Mouse (Mus musculus) C2C12 (cell line): ENCODE measurements at regions not wholly inside any gene's neighbourhood (a gene's known extent, or its start where the extent isn't known, plus 50 kb on each side); places are given as distances from the start of the nearest gene placed in this dataset.

Source experiments
- H3K27me3 ChIP-seq: one replicate; pipeline ENCODE4 v1.6.1; 2011; ENCODE audit not compliant: control insufficient read depth, insufficient read depth, insufficient read length
- H3K36me3 ChIP-seq: one replicate; pipeline ENCODE4 v1.6.1; 2011; ENCODE audit not compliant: control insufficient read depth, insufficient read depth
- H3K4me3 ChIP-seq: one replicate; pipeline ENCODE4 v1.5.1; 2011; ENCODE audit warnings: mild to moderate bottlenecking, control low read depth; ENCODE audit not compliant: poor library complexity, insufficient read depth, severe bottlenecking
- H3K79me2 ChIP-seq: one replicate; pipeline ENCODE4 v1.6.1; 2011; ENCODE audit not compliant: control insufficient read depth, insufficient read depth
- H3K79me3 ChIP-seq: one replicate; pipeline ENCODE4 v1.6.1; 2011; ENCODE audit warnings: low read depth, control low read depth
- H3ac ChIP-seq: one replicate; pipeline ENCODE3; 2011; ENCODE audit warnings: low read depth; ENCODE audit not compliant: control insufficient read depth, insufficient read length
- CEBPB ChIP-seq: IDR thresholded peaks from one replicate; pipeline ENCODE4 v1.6.1; 2011; ENCODE audit warnings: low read depth, mild to moderate bottlenecking, control low read depth, moderate library complexity
- CTCF ChIP-seq: IDR thresholded peaks from one replicate; pipeline ENCODE4 v1.5.1; 2011; ENCODE audit not compliant: control insufficient read depth, insufficient read depth, insufficient read length
- FOSL1 ChIP-seq: IDR thresholded peaks from one replicate; pipeline ENCODE4 v1.8.0; 2011; ENCODE audit warnings: mild to moderate bottlenecking, low read length; ENCODE audit not compliant: poor library complexity, insufficient read depth, severe bottlenecking
- MAX ChIP-seq: IDR thresholded peaks from one replicate; pipeline ENCODE4 v1.6.1; 2011; ENCODE audit warnings: mild to moderate bottlenecking, control low read depth
- MYOD1 ChIP-seq: IDR thresholded peaks from one replicate; pipeline ENCODE4 v1.6.1; 2011; ENCODE audit warnings: low read depth; ENCODE audit not compliant: control insufficient read depth, insufficient read length
- MYOG ChIP-seq: IDR thresholded peaks from one replicate; pipeline ENCODE4 v1.6.1; 2011; ENCODE audit not compliant: control insufficient read depth, insufficient read length; ENCODE audit errors: extremely low read depth
- USF1 ChIP-seq: IDR thresholded peaks from one replicate; pipeline ENCODE4 v1.6.1; 2011; ENCODE audit warnings: low read depth, mild to moderate bottlenecking, control low read depth, moderate library complexity

DNA sequence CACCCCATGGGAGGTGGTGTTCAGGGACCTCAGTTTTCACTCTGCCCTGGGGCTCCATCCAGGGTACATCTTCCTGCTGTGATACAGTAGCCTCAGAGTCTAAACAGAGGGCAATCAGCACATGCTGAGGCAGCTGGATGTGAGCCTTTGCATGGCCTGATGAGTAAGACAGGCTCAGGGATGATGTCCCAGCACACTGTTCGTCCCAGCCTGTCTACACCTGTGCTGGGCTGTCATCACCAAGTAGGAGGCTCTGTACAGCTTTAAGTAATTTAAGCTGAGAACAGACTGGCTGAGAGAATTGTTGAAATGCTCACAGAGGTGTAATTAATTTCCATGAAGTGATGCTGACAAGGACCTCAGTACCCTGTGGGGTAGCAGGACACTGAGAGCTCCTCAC is 132.8 kb upstream of the Adamts18 start:
- H3K79me3 ChIP-seq = no peaks in the 10 kb centered on the region

DNA sequence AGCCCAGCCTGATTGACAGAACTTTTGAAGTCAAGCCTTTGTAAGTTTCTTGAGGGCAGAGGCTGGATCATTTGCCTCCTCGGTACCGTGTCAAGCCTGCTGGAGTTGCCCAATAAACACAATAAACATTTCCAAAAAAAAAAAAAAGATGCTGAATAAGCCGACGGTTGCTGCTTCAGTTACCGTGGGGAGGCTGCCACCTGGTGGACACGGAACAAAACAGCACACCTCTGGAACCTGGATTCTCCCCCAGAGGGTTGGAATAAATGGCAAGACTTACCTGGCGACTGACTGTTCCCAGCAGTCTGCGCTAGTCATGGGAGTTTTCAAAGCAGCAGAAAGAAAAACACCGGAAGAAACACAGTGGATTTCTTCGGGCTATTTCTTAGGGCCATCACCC is 136.3 kb upstream of the Adamts18 start:
- Histone ChIP-seq H3K79me3 (no peaks in the 10 kb centered on the region), H3K79me2 (no peaks in the 10 kb centered on the region), H3ac (no peak overlapping the region), H3K27me3 (no peaks in the 10 kb centered on the region), H3K4me3 (no peak overlapping the region), H3K36me3 (no peaks in the 10 kb centered on the region)
- TF ChIP-seq CTCF (peak; percentile 51), CEBPB (peak; percentile 39), MYOD1 (no peak), MYOG (no peak), MAX (no peak), USF1 (no peak), FOSL1 (no peak)

More for the DNA sequence above, 132.8 kb upstream of the Adamts18 start:
- Histone ChIP-seq H3K79me2 (no peaks in the 10 kb centered on the region), H3K36me3 (no peaks in the 10 kb centered on the region), H3K4me3 (no peak overlapping the region), H3K27me3 (no peaks in the 10 kb centered on the region), H3ac (no peak overlapping the region)
- peak; percentile 95 for TF ChIP-seq MYOD1
- no peak for TF ChIP-seq CEBPB
- no peak for TF ChIP-seq CTCF

DNA sequence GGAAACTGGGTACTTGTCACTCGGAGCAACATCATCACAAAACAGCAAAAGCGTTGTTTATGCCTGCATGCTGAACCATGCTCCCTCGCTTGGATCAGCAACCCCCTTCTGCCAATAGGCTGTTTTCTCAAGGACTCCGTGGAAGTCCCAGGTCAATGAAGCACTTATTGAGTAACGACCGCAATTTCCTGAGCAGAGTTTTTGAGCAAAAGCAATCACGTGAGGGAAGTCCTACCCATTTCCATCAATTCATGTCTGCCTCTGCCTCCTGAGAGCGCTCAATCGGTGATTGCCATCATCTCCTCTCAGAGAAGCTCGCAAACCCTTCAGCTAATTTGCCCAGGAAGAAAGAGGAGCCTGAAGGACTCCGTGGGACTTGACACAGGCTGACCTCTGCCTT is 136.9 kb upstream of the Adamts18 start:
- H3K79me3 ChIP-seq = no peaks in the 10 kb centered on the region
- no peaks in the 10 kb centered on the region for H3K79me2 ChIP-seq
- TF ChIP-seq CTCF = no peak
- TF ChIP-seq USF1 = peak; percentile 19
- no peak overlapping the region for H3ac ChIP-seq
- H3K27me3 ChIP-seq = no peaks in the 10 kb centered on the region
- no peaks in the 10 kb centered on the region for H3K36me3 ChIP-seq
- no peak overlapping the region for H3K4me3 ChIP-seq

DNA sequence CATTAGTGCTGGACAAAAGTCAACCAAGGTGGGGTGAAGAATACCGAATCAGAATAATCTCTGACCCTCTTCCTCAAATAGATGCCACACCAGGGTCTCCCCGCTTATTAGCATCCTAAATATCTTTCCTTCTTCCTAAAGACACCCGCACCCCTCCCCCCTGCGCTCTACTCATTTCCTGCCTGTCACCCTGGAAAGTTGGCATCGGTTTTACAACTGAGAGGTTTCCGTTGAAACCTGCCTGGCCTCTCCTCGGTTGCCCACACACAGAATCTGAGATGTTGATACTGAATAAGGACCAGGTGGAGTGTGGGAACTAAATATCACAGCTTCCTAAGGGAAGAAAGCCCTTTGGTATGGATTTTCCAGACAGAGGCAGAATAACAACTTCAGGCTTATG is 137.4 kb upstream of the Adamts18 start:
- H3K27me3 ChIP-seq = no peaks in the 10 kb centered on the region
- no peak overlapping the region for H3ac ChIP-seq
- H3K36me3 ChIP-seq = no peaks in the 10 kb centered on the region
- no peaks in the 10 kb centered on the region for H3K79me3 ChIP-seq
- H3K4me3 ChIP-seq = no peak overlapping the region
- TF ChIP-seq MAX = no peak
- TF ChIP-seq CEBPB = no peak
- TF ChIP-seq FOSL1 = no peak
- TF ChIP-seq USF1 = no peak
- no peaks in the 10 kb centered on the region for H3K79me2 ChIP-seq

DNA sequence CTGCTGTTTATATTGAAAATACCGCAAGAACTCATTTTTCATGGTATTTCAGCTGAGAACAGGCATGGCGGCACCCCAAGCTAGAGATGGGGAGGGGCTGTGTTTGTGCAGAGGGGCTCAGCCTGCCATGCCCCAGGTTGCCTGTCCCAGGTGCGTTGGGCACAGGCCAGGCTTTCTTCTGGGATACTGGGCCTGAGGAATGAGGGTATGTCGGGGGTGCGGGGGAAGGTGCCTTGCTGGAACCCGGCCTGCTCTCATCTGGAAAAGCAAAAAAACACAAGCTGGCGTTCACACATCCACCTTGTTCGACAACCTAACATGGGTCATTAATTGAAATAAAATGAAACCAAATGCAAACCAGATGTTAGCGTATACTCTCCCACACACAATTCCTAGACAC is 142.2 kb upstream of the Adamts18 start:
- Histone ChIP-seq H3K27me3 (no peaks in the 10 kb centered on the region), H3K79me2 (no peaks in the 10 kb centered on the region)
- TF ChIP-seq CTCF (no peak), MYOG (no peak), MAX (no peak), MYOD1 (no peak), USF1 (no peak), FOSL1 (no peak), CEBPB (no peak)

DNA sequence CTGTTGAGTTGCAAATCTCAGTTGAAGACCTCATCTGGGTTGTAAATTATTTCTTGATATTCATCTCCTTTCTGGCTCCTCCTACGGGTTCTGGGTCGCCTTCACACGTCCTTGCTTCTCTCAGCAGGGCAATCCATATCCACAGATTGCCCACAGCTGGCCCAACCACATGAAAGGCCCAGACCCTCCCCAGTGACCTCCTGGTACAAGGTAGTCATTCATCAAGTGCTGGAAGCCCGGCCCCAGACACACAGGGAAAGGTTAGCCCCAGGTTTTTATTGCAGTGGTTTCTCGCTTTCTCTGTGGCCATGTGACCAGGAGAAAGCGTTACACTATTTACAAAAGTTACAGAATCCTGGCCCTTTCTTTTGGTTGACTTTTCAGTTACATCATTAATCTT is 134.5 kb upstream of the Nudt7 start:
- no peaks in the 10 kb centered on the region for H3K79me3 ChIP-seq
- H3K36me3 ChIP-seq = no peaks in the 10 kb centered on the region
- TF ChIP-seq FOSL1 = no peak
- no peaks in the 10 kb centered on the region for H3K27me3 ChIP-seq
- H3K4me3 ChIP-seq = no peak overlapping the region
- no peak overlapping the region for H3ac ChIP-seq
- H3K79me2 ChIP-seq = no peaks in the 10 kb centered on the region

More for the DNA sequence above, 142.2 kb upstream of the Adamts18 start:
- H3K36me3 ChIP-seq = no peaks in the 10 kb centered on the region
- no peaks in the 10 kb centered on the region for H3K79me3 ChIP-seq
- no peak overlapping the region for H3ac ChIP-seq
- H3K4me3 ChIP-seq = no peak overlapping the region

DNA sequence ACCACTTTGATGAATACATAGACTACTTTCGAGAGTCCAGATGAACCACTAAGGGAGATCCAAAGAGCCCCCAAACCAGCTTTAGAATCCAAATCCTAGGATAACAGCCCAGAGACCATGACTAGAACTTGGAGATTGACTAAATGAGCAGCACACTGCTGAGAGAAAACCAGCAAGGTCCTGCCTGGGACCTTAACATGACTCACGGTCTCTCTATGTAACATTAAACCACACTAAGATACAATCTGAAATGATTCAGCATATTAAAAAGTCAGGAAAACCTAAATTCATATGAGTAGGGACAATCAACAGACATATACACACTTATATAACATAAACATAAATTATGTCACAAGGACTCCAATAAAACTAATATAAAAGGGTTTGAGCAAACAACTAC is 131.7 kb upstream of the Nudt7 start:
- Histone ChIP-seq H3K27me3 (no peaks in the 10 kb centered on the region), H3K79me2 (no peaks in the 10 kb centered on the region), H3ac (no peak overlapping the region), H3K4me3 (no peak overlapping the region), H3K36me3 (no peaks in the 10 kb centered on the region), H3K79me3 (no peaks in the 10 kb centered on the region)
- TF ChIP-seq FOSL1 (peak; percentile 61), MAX (no peak)
